Comparison of ENCODE assay signal across 8 mouse cellular contexts in the genomic region with DNA sequence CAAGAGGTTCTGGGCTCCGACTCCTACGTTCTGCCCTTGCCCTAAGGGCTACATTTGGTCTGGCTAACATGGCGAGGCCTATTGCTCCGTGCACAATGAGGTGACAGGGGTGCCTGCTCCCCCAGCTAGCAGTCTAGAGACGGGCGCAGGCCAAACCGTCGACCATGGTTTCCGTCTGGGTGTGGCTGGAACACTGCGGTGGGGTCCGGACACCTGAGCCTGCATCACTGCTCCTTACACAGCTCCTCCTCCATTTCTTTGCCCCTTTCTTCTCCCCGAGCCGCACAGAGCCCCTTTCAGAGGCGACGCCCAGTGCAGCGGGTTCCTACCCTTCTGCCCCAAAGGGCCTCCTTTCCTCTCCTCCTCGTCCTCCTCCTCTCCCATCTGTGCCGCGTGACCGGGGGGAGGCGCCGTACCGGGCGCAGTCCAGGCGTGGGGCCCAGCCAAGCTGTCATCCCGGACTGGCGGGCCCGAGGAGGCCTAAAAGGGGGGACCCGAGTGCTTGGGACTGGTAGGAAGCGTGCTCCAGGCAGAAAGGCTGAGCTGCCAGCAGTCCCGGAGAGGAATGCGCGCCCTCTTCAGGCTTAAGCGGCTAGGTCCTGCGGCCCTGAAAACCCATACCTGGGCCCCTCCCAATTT. TPM values are rescaled to one million over a fixed set of nuclear protein-coding genes. Genes with fewer than 3 reads are reported as not detected.
A peak's percentile ranks its signal among the peaks of the same experiment; 100 is the strongest.
DNase-seq lines count a peak whose midpoint lies in the region; ATAC-seq and TF ChIP-seq lines count a peak whose summit lies in the region.

No protein-coding gene starts in this region.

- ATAC-seq in hindbrain, postnatal 0 days: peak; percentile 6; the same call in 1 of the 2 replicates
- peak; percentile 19 for ATAC-seq in liver, embryonic 12.5 days
- peak; percentile 12 for ATAC-seq in monocyte, adult 5-6 weeks (replicated peaks; ENCODE audit: insufficient number of reproducible peaks, low FRiP score, low TSS enrichment, poor library complexity, severe bottlenecking)
- peak; percentile 54 for ATAC-seq in stomach, embryonic 16.5 days (ENCODE audit: insufficient read depth, low FRiP score)

- H3K27me3 ChIP-seq in hindbrain, postnatal 0 days (ENCODE audit: insufficient read depth, low read length): no peaks in the 10 kb centered on the region
- H3K27me3 ChIP-seq in liver, embryonic 12.5 days (replicated peaks): no peaks in the 10 kb centered on the region; the same call in none of the 2 replicates
- no peaks in the 10 kb centered on the region for H3K27me3 ChIP-seq in stomach, embryonic 16.5 days (ENCODE audit: control insufficient read depth, insufficient read depth, low read length)

- H3K4me2 ChIP-seq in hindbrain, postnatal 0 days (ENCODE audit: low read depth, low read length): peak overlapping the region; percentile 75
- peak overlapping the region; percentile 84 for H3K4me2 ChIP-seq in liver, embryonic 12.5 days
- peak overlapping the region; percentile 88 for H3K4me2 ChIP-seq in stomach, embryonic 16.5 days (ENCODE audit: low read depth, low read length)

- no peaks in the 10 kb centered on the region for H3K36me3 ChIP-seq in hindbrain, postnatal 0 days (ENCODE audit: insufficient read depth, low read length)
- no peaks in the 10 kb centered on the region for H3K36me3 ChIP-seq in liver, embryonic 12.5 days
- H3K36me3 ChIP-seq in stomach, embryonic 16.5 days (ENCODE audit: control insufficient read depth, insufficient read depth, low read length): no peaks in the 10 kb centered on the region

- H3K9me3 ChIP-seq in hindbrain, postnatal 0 days (ENCODE audit: low read length): no peaks in the 10 kb centered on the region
- no peaks in the 10 kb centered on the region for H3K9me3 ChIP-seq in liver, embryonic 12.5 days (replicated peaks)
- no peaks in the 10 kb centered on the region for H3K9me3 ChIP-seq in stomach, embryonic 16.5 days (replicated peaks; ENCODE audit: control insufficient read depth, low read length)

- peak; percentile 45 for DNase-seq in layer of hippocampus, adult 11-12 months (ENCODE audit: low spot score)
- no peak for DNase-seq in layer of hippocampus, adult 9-10 months (ENCODE audit: low spot score)
- DNase-seq in cerebellum, postnatal 25 days: peak; percentile 75 to 82
- DNase-seq in gastrocnemius, postnatal 10 days: peak; percentile 70
- peak; percentile 61 for DNase-seq in hindbrain, postnatal 0 days (ENCODE audit: low spot score)

- 1% methylated on average over 35 of the region's 35 CpGs for WGBS in hindbrain, postnatal 0 days
- 2% methylated on average over 35 of the region's 35 CpGs for WGBS in liver, embryonic 12.5 days (ENCODE audit: insufficient replicate concordance)
- WGBS in stomach, embryonic 16.5 days: under 1% methylated on average over 32 of the region's 35 CpGs

- H3K4me3 ChIP-seq in hindbrain, postnatal 0 days (ENCODE audit: low read length): peak overlapping the region; percentile 45
- H3K4me3 ChIP-seq in liver, embryonic 12.5 days: peak overlapping the region; percentile 59
- peak overlapping the region; percentile 54 for H3K4me3 ChIP-seq in stomach, embryonic 16.5 days (replicated peaks; ENCODE audit: low read length)

- no peak overlapping the region for H3K27ac ChIP-seq in hindbrain, postnatal 0 days
- H3K27ac ChIP-seq in liver, embryonic 12.5 days: no peak overlapping the region
- peak overlapping the region; percentile 58 for H3K27ac ChIP-seq in stomach, embryonic 16.5 days (ENCODE audit: low read length)

- H3K9ac ChIP-seq in hindbrain, postnatal 0 days (replicated peaks; ENCODE audit: low read length): no peak overlapping the region
- peak overlapping the region; percentile 70 for H3K9ac ChIP-seq in liver, embryonic 12.5 days
- H3K9ac ChIP-seq in stomach, embryonic 16.5 days (ENCODE audit: low read length): peak overlapping the region; percentile 64

- TF ChIP-seq CTCF in hindbrain, postnatal 0 days (IDR thresholded peaks at IDR 0.05; ENCODE audit: low read depth): peak; percentile 51

- H3K4me1 ChIP-seq in hindbrain, postnatal 0 days (ENCODE audit: insufficient read depth, low read length): peaks cover 8% of the 10 kb centered on the region
- peaks cover 31% of the 10 kb centered on the region for H3K4me1 ChIP-seq in liver, embryonic 12.5 days
- peaks cover 18% of the 10 kb centered on the region for H3K4me1 ChIP-seq in stomach, embryonic 16.5 days (ENCODE audit: control insufficient read depth, insufficient read depth, low read length)

RNA-seq across cellular contexts. Expression of a gene that starts 21.6 kb away (rescaled TPM):
- 1 to 10 TPM; 3.1 to 8.2 TPM for total RNA-seq in gastrocnemius, postnatal 10 days (2021)
- total RNA-seq in hindbrain, postnatal 0 days (2014; rRNA removed): 11.5 and 15.7 TPM in 2 replicates
- 19.7 and 20.6 TPM in 2 replicates for polyA plus RNA-seq in hindbrain, postnatal 0 days (2015; fragmentation: Nextera tagmentation; extraction: Ambion mirVana)
- polyA plus RNA-seq in liver, embryonic 12.5 days (2016; fragmentation: Nextera tagmentation; extraction: Ambion mirVana): 145 and 150 TPM in 2 replicates
- 1.2 to 6.3 TPM (median 1.7 TPM) in 3 replicates for total RNA-seq in monocyte, adult 5-6 weeks (2017)
- 52.9 and 55.2 TPM in 2 replicates for polyA plus RNA-seq in stomach, embryonic 16.5 days (2015; fragmentation: Nextera tagmentation; extraction: Ambion mirVana)
